Mouse (Mus musculus): ENCODE data around the gene Fam92b. TPM values are rescaled to one million over a fixed set of nuclear protein-coding genes. Genes with fewer than 3 reads are reported as not detected.

Fam92b gene
- total RNA-seq (2012; rRNA removed) = not detected in 2 replicates
- polyA plus RNA-seq (2012; ENCODE audit: insufficient read depth in 1 of 2, insufficient read length in 2 of 2, low read depth in 1 of 2, low replicate concordance in 2 of 2, missing spikeins in 1 of 2) = not detected

DNA sequence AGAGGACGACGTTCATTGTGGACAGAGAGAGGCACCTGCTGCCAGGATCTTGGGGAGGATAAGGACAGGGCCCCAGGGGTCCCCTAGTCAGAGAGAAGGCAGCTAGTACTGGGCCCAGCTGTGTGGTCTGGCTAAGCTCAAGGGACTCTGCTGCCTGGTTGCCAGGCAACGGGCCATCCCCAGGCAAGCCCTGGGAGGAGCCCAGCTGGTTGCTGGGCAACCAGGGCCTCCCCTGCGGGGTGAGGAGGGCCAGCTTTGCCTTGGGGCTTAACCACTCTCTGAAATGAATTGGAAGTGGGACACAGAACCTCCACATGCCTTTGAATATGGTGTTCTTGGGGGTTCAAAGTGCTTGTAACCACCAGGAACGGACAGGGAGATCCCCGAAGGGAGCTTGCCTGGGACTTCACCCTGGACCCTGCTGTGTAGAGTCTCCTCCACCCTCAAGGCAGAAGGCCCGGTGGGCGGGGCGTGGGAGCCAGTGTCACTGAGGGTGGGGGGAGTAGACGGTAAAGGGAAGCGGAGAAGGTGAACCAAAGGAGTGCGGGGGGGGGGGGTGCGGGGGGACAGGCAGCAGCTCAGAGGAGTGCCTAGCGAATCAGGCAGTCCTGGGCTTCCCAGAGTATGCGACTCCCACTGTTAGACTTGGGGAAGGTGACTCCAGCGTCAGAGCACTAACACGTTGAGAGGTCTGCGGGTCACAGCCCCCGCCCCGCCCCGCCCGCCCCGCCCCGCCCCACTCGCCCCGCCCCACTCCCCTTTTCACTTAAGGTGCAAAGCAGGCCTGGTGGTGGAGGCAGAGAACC lies at the start of gene Fam92b:
Gene Fam92b, minus strand, starts transcription at position 149 of the 806 bp plus-strand sequence.
- Histone ChIP-seq H3K4me3 (ENCODE audit: control insufficient read depth in 1 of 2, insufficient read depth in 1 of 2, low read depth in 2 of 2, low read length in 2 of 2) (no peak within 1 kb of the TSS), H3K4me1 (ENCODE audit: control insufficient read depth in 1 of 2, insufficient read depth in 2 of 2, low read length in 2 of 2) (no peaks in the 10 kb centered on the region), H3K9ac (ENCODE audit: control insufficient read depth, low read depth, low read length, poor library complexity, severe bottlenecking) (no peak within 1 kb of the TSS), H3K9me3 (replicated peaks; ENCODE audit: insufficient read depth, low read length) (no peaks in the 10 kb centered on the region), H3K27ac (ENCODE audit: control insufficient read depth, low read depth, low read length) (no peak within 1 kb of the TSS), H3K79me2 (ENCODE audit: control insufficient read depth, insufficient read depth, low read length, poor library complexity) (no peaks in the 10 kb centered on the region), H3K36me3 (ENCODE audit: control insufficient read depth in 1 of 2, insufficient read depth in 2 of 2, low read length in 2 of 2) (no peaks in the 10 kb centered on the region), H3K27me3 (ENCODE audit: control insufficient read depth in 1 of 2, insufficient read depth in 2 of 2, low read length in 2 of 2) (no peaks in the 10 kb centered on the region)
- TF ChIP-seq GATA1 (IDR thresholded peaks at IDR 0.05; ENCODE audit: low read depth, low read length) (no peak), EP300 (IDR thresholded peaks at IDR 0.05; ENCODE audit: low read depth in 1 of 2, low read length in 2 of 2) (no peak), NELFE (IDR thresholded peaks at IDR 0.05; ENCODE audit: low read depth, low read length) (no peak), MYC (IDR thresholded peaks at IDR 0.05; ENCODE audit: low read depth, low read length) (no peak), ZNF384 (IDR thresholded peaks at IDR 0.05; ENCODE audit: low read depth, low read length) (no peak), SIN3A (IDR thresholded peaks at IDR 0.05; ENCODE audit: low read length) (no peak), NRF1 (IDR thresholded peaks at IDR 0.05; ENCODE audit: insufficient read depth, low read depth, low read length, poor library complexity, severe bottlenecking) (no peak), KAT2A (conservative IDR thresholded peaks at IDR 0.05; ENCODE audit: low read depth, low read length) (no peak)
- DNase-seq (ENCODE audit: low read depth, low spot score) = peak; percentile 34

DNA sequence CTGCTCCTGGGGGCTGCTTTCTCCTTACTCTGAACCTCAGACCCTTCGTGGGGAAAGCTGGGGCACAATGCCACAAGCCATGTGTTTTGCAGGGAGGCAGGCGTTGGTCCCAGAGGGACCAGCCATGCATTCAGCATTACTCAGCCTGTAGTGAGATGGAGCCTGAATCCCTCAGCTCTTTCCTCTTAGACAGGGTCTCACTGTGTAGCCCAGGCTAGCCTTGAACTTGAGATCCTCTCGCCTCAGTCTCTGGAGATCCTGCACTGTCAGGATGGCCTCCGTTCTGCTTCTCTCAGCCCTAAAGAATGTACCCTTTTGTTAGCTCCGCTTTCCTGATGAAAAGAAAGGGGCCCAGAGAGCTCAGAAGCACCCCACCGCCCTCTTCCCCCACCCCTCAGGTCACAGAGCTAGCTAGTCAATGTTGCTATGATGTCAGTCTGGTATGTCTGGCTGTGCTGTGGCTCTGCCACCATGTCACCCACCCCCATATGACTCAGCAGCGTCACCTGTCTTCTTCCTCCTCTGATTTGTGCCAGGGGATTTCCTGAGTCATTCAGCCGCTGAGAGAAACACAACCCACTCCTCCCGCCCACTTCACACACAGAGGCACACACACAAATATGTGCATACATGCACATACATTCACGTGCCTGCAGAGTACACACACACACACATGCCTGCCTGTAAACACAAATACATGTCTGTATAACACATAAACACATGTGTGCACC lies 48.3 kb upstream of the Fam92b start:
- no peaks in the 10 kb centered on the region for H3K36me3 ChIP-seq (ENCODE audit: control insufficient read depth in 1 of 2, insufficient read depth in 2 of 2, low read length in 2 of 2)
- TF ChIP-seq RAD21 (IDR thresholded peaks at IDR 0.05; ENCODE audit: low read depth, low read length) (no peak), POLR2A (IDR thresholded peaks at IDR 0.05; ENCODE audit: control insufficient read depth in 1 of 2, insufficient read depth in 1 of 2, low read depth in 1 of 2, low read length in 2 of 2, poor library complexity in 1 of 2) (no peak), NRF1 (IDR thresholded peaks at IDR 0.05; ENCODE audit: insufficient read depth, low read depth, low read length, poor library complexity, severe bottlenecking) (no peak), SMC3 (IDR thresholded peaks at IDR 0.05; ENCODE audit: low read depth, low read length) (no peak), ZNF384 (IDR thresholded peaks at IDR 0.05; ENCODE audit: low read depth, low read length) (no peak), GATA1 (IDR thresholded peaks at IDR 0.05; ENCODE audit: low read depth, low read length) (no peak), POLR2AphosphoS5 (IDR thresholded peaks at IDR 0.05; ENCODE audit: borderline replicate concordance, low read depth, low read length) (no peak), MEF2A (IDR thresholded peaks at IDR 0.05; ENCODE audit: extremely low read depth, insufficient replicate concordance, low read depth, low read length, poor library complexity, severe bottlenecking) (no peak), CHD2 (IDR thresholded peaks at IDR 0.05; ENCODE audit: low read length) (no peak), NELFE (IDR thresholded peaks at IDR 0.05; ENCODE audit: low read depth, low read length) (no peak), HCFC1 (IDR thresholded peaks at IDR 0.05; ENCODE audit: low read depth, low read length) (no peak), ETS1 (IDR thresholded peaks at IDR 0.05; ENCODE audit: low read depth, low read length) (no peak), JUND (IDR thresholded peaks at IDR 0.05; ENCODE audit: low read depth, low read length) (no peak), GABPA (IDR thresholded peaks at IDR 0.05; ENCODE audit: low read depth, low read length) (no peak), SIN3A (IDR thresholded peaks at IDR 0.05; ENCODE audit: low read length) (no peak), EP300 (IDR thresholded peaks at IDR 0.05; ENCODE audit: low read depth in 1 of 2, low read length in 2 of 2) (no peak), CTCF (IDR thresholded peaks at IDR 0.05 in 2 of 3, conservative IDR thresholded peaks at IDR 0.05 in 1 of 3; ENCODE audit: control insufficient read depth in 1 of 3, insufficient read depth in 1 of 3, low read depth in 2 of 3, low read length in 3 of 3, poor library complexity in 1 of 3, severe bottlenecking in 1 of 3) (no peak), RCOR1 (IDR thresholded peaks at IDR 0.05; ENCODE audit: low read depth, low read length) (no peak), KAT2A (conservative IDR thresholded peaks at IDR 0.05; ENCODE audit: low read depth, low read length) (no peak)
- no peak overlapping the region for H3K9ac ChIP-seq (ENCODE audit: control insufficient read depth, low read depth, low read length, poor library complexity, severe bottlenecking)
- no peak overlapping the region for H3K4me3 ChIP-seq (ENCODE audit: control insufficient read depth in 1 of 2, insufficient read depth in 1 of 2, low read depth in 2 of 2, low read length in 2 of 2)
- DNase-seq (ENCODE audit: low read depth, low spot score) = peak; percentile 19
- H3K79me2 ChIP-seq (ENCODE audit: control insufficient read depth, insufficient read depth, low read length, poor library complexity) = no peaks in the 10 kb centered on the region
- peaks cover 0 to 6% of the 10 kb centered on the region in 2 experiments; a peak in 2 of 4 replicates for H3K4me1 ChIP-seq (ENCODE audit: control insufficient read depth in 1 of 2, insufficient read depth in 2 of 2, low read length in 2 of 2)
- no peak overlapping the region for H3K27ac ChIP-seq (ENCODE audit: control insufficient read depth, low read depth, low read length)
- no peaks in the 10 kb centered on the region for H3K9me3 ChIP-seq (replicated peaks; ENCODE audit: insufficient read depth, low read length)
- peaks cover 5 to 6% of the 10 kb centered on the region in 2 experiments for H3K27me3 ChIP-seq (ENCODE audit: control insufficient read depth in 1 of 2, insufficient read depth in 2 of 2, low read length in 2 of 2)

Data from MEL (cell line).